Mouse (Mus musculus) megakaryocyte, adult 5-6 weeks (primary cell): Measurements from ENCODE around the gene Elmod3. TPM values are rescaled to one million over a fixed set of nuclear protein-coding genes. Genes with fewer than 3 reads are reported as not detected.

Experiments
- ATAC-seq: 2 replicates; pipeline ENCODE4 v1.8.0; 2016; ENCODE audit warnings: mild to moderate bottlenecking, inconsistent platforms; ENCODE audit not compliant: poor library complexity, severe bottlenecking
- total RNA-seq, 2 experiments: library from RNA; stranded (forward) in 1 of 2; stranded (reverse) in 1 of 2; fragments of 153-499, 151-499 nt in 1 of 2; fragments of 221-1000, 200-1000 nt in 1 of 2; gene quantifications; 2 replicates each; pipeline versions ENCODE4 v1.2.3 to v1.2.4; 2015 to 2017

Elmod3 gene
- total RNA-seq, 2 experiments from 2014 or later, result 7.0 to 10.2 TPM

- no peak for ATAC-seq
Measured at GRCm38 (mm10) chr6:72581625-72582382, 16.4 kb downstream of the Elmod3 start.

- no peak for ATAC-seq
Measured at GRCm38 (mm10) chr6:72576041-72576440, 22.2 kb downstream of the Elmod3 start.

- ATAC-seq, result no peak
Measured at GRCm38 (mm10) chr6:72571826-72572225, 26.4 kb downstream of the Elmod3 start.

GRCm38 (mm10) chr6:72570644-72571397 is 27.4 kb downstream of the Elmod3 start:
- no peak for ATAC-seq

- no peak for ATAC-seq
Measured at GRCm38 (mm10) chr6:72568736-72569135, 29.5 kb downstream of the Elmod3 start.

GRCm38 (mm10) chr6:72567508-72567907 is 30.7 kb downstream of the Elmod3 start:
- ATAC-seq, result no peak

GRCm38 (mm10) chr6:72566044-72566443 is 32.2 kb downstream of the Elmod3 start:
- peak; percentile 94 for ATAC-seq

GRCm38 (mm10) chr6:72565506-72565905 is 32.7 kb downstream of the Elmod3 start:
- ATAC-seq, result no peak

- no peak for ATAC-seq
Measured at GRCm38 (mm10) chr6:72562894-72563293, 35.3 kb downstream of the Elmod3 start.

GRCm38 (mm10) chr6:72562486-72562885 is 35.7 kb downstream of the Elmod3 start:
- ATAC-seq, result no peak

GRCm38 (mm10) chr6:72560801-72561200 is 37.4 kb downstream of the Elmod3 start:
- ATAC-seq, result no peak

- no peak for ATAC-seq
Measured at GRCm38 (mm10) chr6:72553079-72553412, 45.2 kb downstream of the Elmod3 start.

- ATAC-seq, result peak; percentile 59
Measured at GRCm38 (mm10) chr6:72552171-72553078, 45.8 kb downstream of the Elmod3 start.

GRCm38 (mm10) chr6:72550503-72551100 is 47.6 kb downstream of the Elmod3 start:
- ATAC-seq, result peak; percentile 49

- ATAC-seq, result no peak
Measured at GRCm38 (mm10) chr6:72550025-72550424, 48.2 kb downstream of the Elmod3 start.

GRCm38 (mm10) chr6:72549041-72549580 is 49.1 kb downstream of the Elmod3 start:
- peak; percentile 59 for ATAC-seq

GRCm38 (mm10) chr6:72547862-72548261 is 50.4 kb downstream of the Elmod3 start:
- no peak for ATAC-seq

- no peak for ATAC-seq
Measured at GRCm38 (mm10) chr6:72547121-72547520, 51.1 kb downstream of the Elmod3 start.

GRCm38 (mm10) chr6:72545377-72545776 is 52.8 kb downstream of the Elmod3 start:
- no peak for ATAC-seq

- peak; percentile 71 for ATAC-seq
Measured at GRCm38 (mm10) chr6:72544283-72544987, 53.8 kb downstream of the Elmod3 start, which contains the start of gene Capg. Gene Capg, plus strand, starts transcription at chr6:72544391.
